Mouse (Mus musculus): ENCODE measurements around the gene Kbtbd7. TPM values are rescaled to one million over a fixed set of nuclear protein-coding genes. Genes with fewer than 3 reads are reported as not detected.

Gene Kbtbd7
- 1 to 10 TPM; 7.8 to 9.4 TPM for total RNA-seq (2021)
- long read RNA-seq, experiment 1, full-length matches to known transcripts, result 3 of 3 reads
- long read RNA-seq, experiment 1, partial matches to known transcripts, result 0 of 3 reads
- long read RNA-seq, experiment 1, other reads (novel, unspliced or antisense), result 0 of 3 reads
- long read RNA-seq, experiment 2, full-length matches to known transcripts, result 5 of 5 reads
- long read RNA-seq, experiment 2, partial matches to known transcripts, result 0 of 5 reads
- long read RNA-seq, experiment 2, other reads (novel, unspliced or antisense), result 0 of 5 reads

GRCm38 (mm10) chr14:79425979-79426729 lies at the start of gene Kbtbd7:
Gene Kbtbd7 (plus strand): TSS chr14:79426511.
- DNase-seq, result peak; percentile 95 to 96

- no peak for DNase-seq
Measured at GRCm38 (mm10) chr14:79377041-79377440, 49.3 kb upstream of the Kbtbd7 start.

GRCm38 (mm10) chr14:79383120-79383519 lies 43.2 kb upstream of the Kbtbd7 start:
- no peak for DNase-seq

- DNase-seq, result no peak
Measured at GRCm38 (mm10) chr14:79388304-79388703, 38.0 kb upstream of the Kbtbd7 start.

- DNase-seq, result peak; percentile 6 to 20
Measured at GRCm38 (mm10) chr14:79389438-79390264, 36.7 kb upstream of the Kbtbd7 start.

- peak; percentile 96 to 98 for DNase-seq
Measured at GRCm38 (mm10) chr14:79390265-79390926, 35.9 kb upstream of the Kbtbd7 start, which contains the start of gene Naa16. Gene Naa16 (minus strand): TSS chr14:79390778.

GRCm38 (mm10) chr14:79393289-79393688 lies 33.0 kb upstream of the Kbtbd7 start:
- no peak for DNase-seq

GRCm38 (mm10) chr14:79394564-79394963 lies 31.7 kb upstream of the Kbtbd7 start:
- peak; percentile 20 to 48 for DNase-seq

- DNase-seq, result peak; percentile 71 to 78
Measured at GRCm38 (mm10) chr14:79397321-79398122, 28.8 kb upstream of the Kbtbd7 start, which contains the start of gene Mtrf1. Gene Mtrf1 (plus strand): TSS chr14:79397772.

- no peak for DNase-seq
Measured at GRCm38 (mm10) chr14:79407641-79408040, 18.7 kb upstream of the Kbtbd7 start.

GRCm38 (mm10) chr14:79409278-79409830 lies 17.0 kb upstream of the Kbtbd7 start:
- no peak for DNase-seq

GRCm38 (mm10) chr14:79410662-79411061 lies 15.6 kb upstream of the Kbtbd7 start:
- peak in 1 of 2 experiments; percentile 18 for DNase-seq

GRCm38 (mm10) chr14:79413121-79413520 lies 13.2 kb upstream of the Kbtbd7 start:
- no peak for DNase-seq

- DNase-seq, result no peak
Measured at GRCm38 (mm10) chr14:79420083-79420685, 6.1 kb upstream of the Kbtbd7 start.

- DNase-seq, result peak in 1 of 2 experiments; percentile 5
Measured at GRCm38 (mm10) chr14:79426730-79427365, 537 bp downstream of the Kbtbd7 start.

- DNase-seq, result no peak
Measured at GRCm38 (mm10) chr14:79434068-79434467, 7.8 kb downstream of the Kbtbd7 start.

- peak; percentile 10 to 16 for DNase-seq
Measured at GRCm38 (mm10) chr14:79440655-79441054, 14.3 kb downstream of the Kbtbd7 start.

GRCm38 (mm10) chr14:79441441-79441840 lies 15.1 kb downstream of the Kbtbd7 start:
- no peak for DNase-seq

- DNase-seq, result no peak
Measured at GRCm38 (mm10) chr14:79444601-79445000, 18.3 kb downstream of the Kbtbd7 start.
